Mouse (Mus musculus): ENCODE measurements around the gene Agtrap.

DNA sequence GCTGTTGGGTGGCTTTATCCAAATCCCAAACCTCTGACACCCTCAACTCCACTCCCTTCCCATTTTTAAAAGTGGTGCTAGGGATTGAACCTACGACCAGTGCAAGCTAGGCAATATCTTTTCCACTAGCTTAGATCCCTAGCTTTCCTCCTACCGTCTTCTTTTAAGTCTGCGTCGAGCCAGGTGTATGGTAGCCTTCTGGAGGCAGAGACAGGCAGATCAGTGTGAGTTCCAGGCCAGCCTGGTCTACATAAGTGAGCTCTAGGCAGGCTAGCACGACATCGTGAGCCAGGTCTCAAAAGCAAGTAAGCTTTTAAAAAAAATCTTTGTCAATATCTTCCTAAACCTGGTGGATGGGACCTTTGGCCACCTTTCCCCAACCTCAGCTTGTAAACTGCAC is 11.9 kb downstream of the Agtrap start:
- TF ChIP-seq CTCF (IDR thresholded peaks at IDR 0.05; ENCODE audit: control insufficient read depth, insufficient read depth, insufficient replicate concordance, low read depth, low read length) = no peak
- TF ChIP-seq POLR2A (IDR thresholded peaks at IDR 0.05; ENCODE audit: control insufficient read depth, low read depth, low read length) = no peak

Data from testis, adult 2 months (tissue).